Mouse (Mus musculus) activated CD4-positive, CD25-positive, alpha-beta regulatory T cell, adult 9 weeks (primary cell): ENCODE measurements around the gene 1110059G10Rik. TPM values are rescaled to one million over a fixed set of nuclear protein-coding genes. Genes with fewer than 3 reads are reported as not detected.

Source experiments
- polyA plus RNA-seq: library from polyadenylated mRNA; unstranded; fragments of 100-300 nt; shearing (Covaris generic); gene quantifications from one replicate; pipeline ENCODE4 v1.2.1, GENCODE M21; 2017

Gene 1110059G10Rik
- 32.2 TPM for polyA plus RNA-seq

GRCm38 (mm10) chr9:122950643-122951475, at the start of gene 1110059G10Rik, which contains the start of gene Kif15:
Gene 1110059G10Rik (minus strand): TSS chr9:122951000.
Gene Kif15 (plus strand): TSS chr9:122951046.

GRCm38 (mm10) chr9:122922936-122923381, 27.8 kb downstream of the 1110059G10Rik start, which contains the start of gene Zfp105:
Gene Zfp105 (plus strand): TSS chr9:122923072.

Other genes starting within 250 kb of the 1110059G10Rik start
- gene Topaz1, start 203.7 kb downstream of the 1110059G10Rik start, polyA plus RNA-seq: not detected
- gene Tcaim, start 145.5 kb downstream of the 1110059G10Rik start, polyA plus RNA-seq: 16.8 TPM
- gene Gm35549, start 107.0 kb downstream of the 1110059G10Rik start, polyA plus RNA-seq: 1.3 TPM
- gene Zfp445, start 85.0 kb downstream of the 1110059G10Rik start, polyA plus RNA-seq: 99.5 TPM
- gene Zkscan7, start 65.3 kb downstream of the 1110059G10Rik start, polyA plus RNA-seq: 4.1 TPM
- gene Zfp105, start 27.9 kb downstream of the 1110059G10Rik start, polyA plus RNA-seq: not detected
- 6.9 TPM for gene Kif15, start within 50 bp of the 1110059G10Rik start, polyA plus RNA-seq
- gene Tmem42, start 70.3 kb upstream of the 1110059G10Rik start, polyA plus RNA-seq: 13.7 TPM
- gene Tgm4, start 83.7 kb upstream of the 1110059G10Rik start, polyA plus RNA-seq: not detected
- gene Zdhhc3, start 162.2 kb upstream of the 1110059G10Rik start, polyA plus RNA-seq: 17.2 TPM
- gene Exosc7, start 162.2 kb upstream of the 1110059G10Rik start, polyA plus RNA-seq: 97.4 TPM
- gene Clec3b, start 199.9 kb upstream of the 1110059G10Rik start, polyA plus RNA-seq: not detected